Mouse (Mus musculus) frontal cortex, adult (tissue): Measurements from ENCODE around the gene Astn2.

Experiments used
- ATAC-seq: cut with Nextera tagmentation; 2 replicates; pipeline ENCODE4 v1.9.2; 2017; ENCODE audit warnings: mild to moderate bottlenecking, moderate library complexity, mixed read lengths; ENCODE audit not compliant: low TSS enrichment

Gene Astn2

GRCm38 (mm10) chr4:66404201-66404711 is at the start of gene Astn2:
Gene Astn2, minus strand, starts transcription at chr4:66404611.
- ATAC-seq = peak; percentile 62

GRCm38 (mm10) chr4:66450115-66450514 is 45.7 kb upstream of the Astn2 start:
- peak; percentile 34; the same call in 1 of the 2 replicates for ATAC-seq

GRCm38 (mm10) chr4:66431256-66431655 is 26.8 kb upstream of the Astn2 start:
- no peak for ATAC-seq

- ATAC-seq = no peak
Measured at GRCm38 (mm10) chr4:66425804-66426203, 21.4 kb upstream of the Astn2 start.

DNA sequence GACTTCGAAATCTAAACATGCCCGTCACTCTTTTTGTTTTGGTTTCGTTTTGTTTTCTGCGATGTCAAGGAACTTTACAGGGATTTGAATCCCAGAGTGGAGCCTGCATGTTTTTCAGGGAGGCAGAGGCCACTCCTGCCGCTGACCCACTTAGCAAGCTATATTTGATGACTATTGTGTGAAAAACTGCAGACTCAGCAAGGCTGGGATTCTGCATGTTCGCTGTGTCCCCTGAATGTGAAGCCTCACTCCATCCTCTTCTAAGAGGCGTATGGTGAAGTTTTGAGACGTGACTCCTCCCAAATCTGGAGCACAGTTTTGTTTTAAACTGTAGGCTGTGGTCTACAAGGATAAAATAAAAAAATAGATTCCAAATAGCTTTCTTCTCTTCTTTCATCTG is 10.4 kb upstream of the Astn2 start:
- peak; percentile 67 for ATAC-seq

- no peak for ATAC-seq
Measured at GRCm38 (mm10) chr4:66405086-66405485, 675 bp upstream of the Astn2 start.

DNA sequence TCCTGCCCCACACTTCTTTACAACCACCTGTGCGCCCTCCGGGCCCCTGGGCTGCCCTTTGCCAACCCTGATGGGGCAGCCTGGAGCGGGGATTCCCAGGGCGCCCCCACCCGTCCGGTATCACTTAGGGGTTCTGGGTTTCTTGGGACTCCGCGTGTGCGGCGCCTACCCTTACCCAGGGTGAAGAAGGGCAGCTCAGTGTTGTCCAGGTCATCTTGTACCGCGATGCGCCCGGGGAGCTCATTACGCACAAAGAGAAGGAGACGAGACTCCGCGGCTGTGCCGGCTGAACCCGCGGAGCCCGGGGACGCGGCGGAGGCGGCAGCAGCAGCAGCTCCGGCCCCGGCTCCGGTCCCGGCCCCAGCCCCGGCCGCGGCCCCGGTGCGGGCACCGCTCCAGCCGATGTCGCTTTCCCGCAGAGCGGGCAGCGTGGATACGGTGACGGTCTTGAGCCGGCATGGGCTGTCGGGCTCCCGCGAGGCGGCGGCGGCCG is 657 bp downstream of the Astn2 start:
- ATAC-seq = peak; percentile 10

GRCm38 (mm10) chr4:66403116-66403707 is 1.2 kb downstream of the Astn2 start:
- ATAC-seq = no peak

DNA sequence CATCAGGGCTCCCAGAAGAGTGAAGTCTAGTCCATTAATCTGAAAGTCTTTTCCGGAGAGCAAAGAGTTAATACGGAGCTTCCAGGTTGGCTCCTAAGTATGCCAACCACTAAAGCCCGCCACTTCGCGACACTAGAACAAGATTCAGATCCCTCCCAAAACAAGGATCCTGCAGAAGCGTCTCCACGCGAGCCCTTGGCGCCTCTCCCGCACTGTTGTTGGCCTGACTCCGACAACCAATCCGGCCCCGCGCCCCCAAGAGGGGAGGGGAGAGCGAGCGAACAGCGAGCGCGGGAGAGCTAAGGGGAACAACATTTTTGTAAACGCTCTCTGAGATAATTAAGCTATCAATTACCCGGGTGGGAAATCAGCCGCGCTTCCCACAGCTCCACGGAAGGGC is 1.8 kb downstream of the Astn2 start:
- ATAC-seq = peak; percentile 19; the same call in 1 of the 2 replicates

DNA sequence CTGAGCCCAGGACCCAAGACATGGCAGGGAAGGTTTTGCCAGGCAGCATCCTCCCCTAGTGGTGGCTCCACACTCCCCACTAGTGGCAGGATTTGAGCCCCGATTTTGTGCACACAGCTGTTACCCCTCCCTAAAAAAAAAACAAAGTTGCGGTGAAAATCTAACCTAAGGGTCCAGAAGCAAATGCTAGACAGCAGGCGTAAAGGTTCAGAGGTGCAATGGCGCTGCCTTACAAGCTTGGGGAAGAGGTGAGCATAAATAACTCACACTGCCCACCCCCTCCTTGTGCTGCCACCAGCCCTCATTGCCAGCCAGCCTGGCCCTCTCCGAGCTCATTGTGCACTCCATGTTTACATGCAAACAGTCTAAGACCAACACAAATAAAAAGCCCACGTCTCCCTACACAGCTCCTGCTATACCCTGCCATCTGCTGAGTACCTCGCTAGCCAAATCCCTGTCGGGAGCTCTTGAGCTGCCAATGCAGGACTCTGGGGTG is 3.2 kb downstream of the Astn2 start:
- ATAC-seq = peak; percentile 50

GRCm38 (mm10) chr4:66399066-66399465 is 5.3 kb downstream of the Astn2 start:
- no peak for ATAC-seq

DNA sequence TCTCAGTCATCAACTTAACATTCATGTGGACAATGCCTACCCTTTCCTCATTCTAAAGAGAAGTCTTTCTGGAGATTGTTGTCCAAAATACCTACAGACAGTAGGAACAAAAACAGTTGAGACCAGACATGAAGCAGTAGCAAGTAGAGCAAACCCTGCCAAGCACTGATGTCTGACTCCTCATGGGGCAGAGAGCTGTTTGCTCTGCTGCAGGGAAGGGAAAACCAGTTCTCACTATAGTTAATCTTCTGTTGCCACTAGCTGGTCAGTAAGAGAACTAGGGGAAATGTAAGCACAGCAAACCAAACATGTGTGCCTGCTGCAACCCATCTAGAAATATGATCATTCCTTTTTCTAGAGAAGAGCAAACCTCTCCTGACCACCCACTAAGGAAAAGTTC is 7.2 kb downstream of the Astn2 start:
- ATAC-seq = no peak

- peak; percentile 92 for ATAC-seq
Measured at GRCm38 (mm10) chr4:66393294-66393693, 11.1 kb downstream of the Astn2 start.

GRCm38 (mm10) chr4:66390480-66390879 is 13.9 kb downstream of the Astn2 start:
- no peak for ATAC-seq

DNA sequence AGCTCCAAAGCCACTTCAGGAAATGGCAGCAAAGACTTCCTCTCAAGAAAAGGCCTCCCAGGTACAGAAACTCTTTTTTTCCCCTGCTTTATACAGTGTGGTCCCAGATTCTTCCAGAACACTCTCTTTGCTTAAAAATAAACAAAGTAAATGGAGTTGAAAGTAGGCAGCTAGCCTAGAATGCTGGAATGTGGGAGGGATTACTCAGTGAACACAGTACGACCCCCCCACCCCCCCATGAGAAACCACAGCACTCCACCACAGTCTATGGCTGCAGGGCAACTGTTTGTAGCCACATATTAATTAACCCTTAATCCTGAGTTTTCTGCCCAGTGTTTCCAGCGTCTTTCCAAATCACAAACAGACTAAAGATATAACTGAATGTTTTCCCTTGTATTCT is 25.8 kb downstream of the Astn2 start:
- ATAC-seq = peak; percentile 45; the same call in 1 of the 2 replicates

- peak; percentile 83 for ATAC-seq
Measured at GRCm38 (mm10) chr4:66370557-66371071, 33.8 kb downstream of the Astn2 start.

DNA sequence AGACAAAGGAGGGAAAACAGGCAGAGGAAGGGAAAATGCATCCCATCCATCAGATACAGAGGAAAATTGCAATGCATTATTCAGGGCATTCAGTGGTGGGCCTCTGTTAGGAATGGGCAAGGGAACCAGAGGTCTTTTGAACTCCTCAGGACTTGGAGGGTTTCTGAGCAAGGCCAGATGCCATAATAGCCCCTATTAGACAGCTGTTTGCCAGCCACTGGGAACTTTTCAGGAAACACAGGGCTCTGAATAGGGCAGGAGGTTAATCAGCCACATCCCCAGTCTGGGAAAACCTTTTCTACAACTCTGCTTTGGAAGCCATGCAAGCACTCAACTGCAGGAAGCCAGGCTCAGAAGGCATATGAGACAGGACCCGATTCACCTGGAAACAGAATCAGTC is 38.9 kb downstream of the Astn2 start:
- no peak for ATAC-seq

GRCm38 (mm10) chr4:66344632-66345031 is 59.8 kb downstream of the Astn2 start:
- no peak for ATAC-seq

DNA sequence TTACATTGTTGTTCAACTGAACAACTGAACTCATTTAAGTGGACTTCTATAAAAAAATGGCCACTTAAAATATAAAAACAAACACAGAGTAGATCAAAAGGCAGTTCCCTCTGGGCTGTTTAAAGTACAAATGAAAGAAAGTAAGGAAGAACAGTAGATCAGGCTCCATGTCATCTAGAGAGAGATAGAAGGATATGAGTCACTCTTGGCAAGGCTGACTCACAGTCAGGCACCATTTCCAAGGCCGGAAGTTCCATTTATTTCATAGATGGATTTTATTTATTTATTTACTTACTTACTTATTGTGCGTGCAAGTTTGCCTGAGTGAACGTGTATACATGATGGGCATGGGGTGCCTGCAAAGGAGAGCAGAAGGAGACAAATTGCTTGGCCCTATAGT is 67.0 kb downstream of the Astn2 start:
- peak; percentile 73 for ATAC-seq

GRCm38 (mm10) chr4:66330600-66331285 is 73.7 kb downstream of the Astn2 start:
- no peak for ATAC-seq

- no peak for ATAC-seq
Measured at GRCm38 (mm10) chr4:66321051-66321450, 83.4 kb downstream of the Astn2 start.

DNA sequence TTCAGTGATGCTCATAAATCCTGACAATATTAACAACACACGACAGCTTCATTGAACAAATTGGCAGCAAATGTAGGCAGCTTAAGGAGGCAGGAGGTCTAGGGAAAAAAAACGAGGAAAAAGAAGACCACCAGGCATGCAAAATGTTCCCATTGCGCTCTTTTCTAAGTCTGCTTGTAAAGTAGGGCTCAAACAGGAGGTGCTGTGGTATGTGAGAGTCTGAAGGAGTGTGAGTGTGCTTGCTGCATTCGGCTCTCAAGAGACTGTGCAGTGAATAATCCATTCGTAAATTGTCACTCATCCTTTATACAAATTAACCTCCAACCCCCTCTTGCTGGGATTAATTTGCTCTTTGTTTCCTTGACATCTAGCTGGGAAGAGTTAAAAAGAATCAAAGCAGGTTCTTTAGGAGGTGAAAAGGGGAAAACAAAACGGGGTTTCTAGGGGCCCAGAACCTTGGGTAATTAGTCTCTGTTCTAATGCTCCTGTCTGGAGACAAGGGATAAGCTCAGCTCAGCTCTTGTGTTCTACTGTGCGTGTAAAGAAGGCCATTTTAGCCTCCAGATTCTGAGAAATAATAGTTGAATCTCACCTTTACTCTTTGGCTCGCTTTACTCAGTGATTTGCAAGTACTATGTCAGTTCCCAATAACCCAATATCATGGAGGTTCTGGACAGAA is 89.5 kb downstream of the Astn2 start:
- peak; percentile 64 for ATAC-seq
